Mouse (Mus musculus) spleen, adult 2 months (tissue): ENCODE results near the gene Anks1. TPM values are rescaled to one million over a fixed set of nuclear protein-coding genes. Genes with fewer than 3 reads are reported as not detected.

Experiments used
- DNase-seq, 2 experiments: peaks; one replicate each; pipeline versions ENCODE4 v3.0.0 to v3.0.0-alpha.2; 2012 to 2021; ENCODE audit warnings: low spot score in 2 of 2, low read depth in 1 of 2
- H3K27ac ChIP-seq: fragments of 200-500 bp; 2 replicates; pipeline ENCODE4 v1.5.1; 2012; ENCODE audit warnings: low read length, inconsistent platforms; ENCODE audit not compliant: insufficient read depth
- H3K27me3 ChIP-seq: fragments of 200-500 bp; 2 replicates; pipeline ENCODE4 v1.6.1; 2012; ENCODE audit warnings: mild to moderate bottlenecking, moderate library complexity, low read length, inconsistent platforms; ENCODE audit not compliant: control insufficient read depth, insufficient read depth
- H3K36me3 ChIP-seq: fragments of 200-500 bp; 2 replicates; pipeline ENCODE4 v1.6.1; 2012; ENCODE audit warnings: mild to moderate bottlenecking, low read length, inconsistent platforms; ENCODE audit not compliant: control insufficient read depth, insufficient read depth
- H3K4me1 ChIP-seq: fragments of 200-500 bp; 2 replicates; pipeline ENCODE4 v1.6.1; 2011; ENCODE audit warnings: inconsistent platforms; ENCODE audit not compliant: control insufficient read depth, insufficient read depth, insufficient read length
- H3K4me3 ChIP-seq: fragments of 200-500 bp; 2 replicates; pipeline ENCODE4 v1.5.1; 2011; ENCODE audit warnings: mild to moderate bottlenecking, inconsistent platforms; ENCODE audit not compliant: insufficient read depth, insufficient read length; ENCODE audit errors: extremely low read depth
- CTCF ChIP-seq: fragments of 200-500 bp; IDR thresholded peaks from 2 replicates; pipeline ENCODE4 v1.5.1; 2011; ENCODE audit warnings: mild to moderate bottlenecking, inconsistent platforms; ENCODE audit not compliant: insufficient read depth, insufficient read length, insufficient replicate concordance; ENCODE audit errors: extremely low read depth
- POLR2A ChIP-seq: fragments of 200-500 bp; IDR thresholded peaks from 2 replicates; pipeline ENCODE4 v1.6.1; 2011; ENCODE audit warnings: low read depth, low read length, inconsistent platforms
- WGBS: fragments of 180-500 bp; shearing (Covaris S2); methylation state at CpG from one replicate; pipeline ENCODE4 v1.1.7; 2018; 5-methylcytosine and 5-hydroxymethylcytosine counted together
- polyA plus RNA-seq: library from polyadenylated mRNA; depleted of rRNA; stranded (reverse); fragments of >200 nt; gene quantifications from 2 replicates; pipeline ENCODE4 v1.2.3, GENCODE M21; 2012

Gene Anks1
- polyA plus RNA-seq, 1 experiment, result 25.9 TPM

- WGBS, result 84% methylated on average over 7 of the region's 7 CpGs
- no peak for TF ChIP-seq CTCF
- TF ChIP-seq POLR2A, result no peak
- H3K27ac ChIP-seq, result no peak overlapping the region
Observed at GRCm38 (mm10) chr17:27911371-27911770, 2.3 kb downstream of the Anks1 start.

GRCm38 (mm10) chr17:27914742-27915141 lies 5.6 kb downstream of the Anks1 start:
- no peak for DNase-seq
- H3K27ac ChIP-seq, result no peak overlapping the region
- H3K36me3 ChIP-seq, result no peaks in the 10 kb centered on the region
- WGBS, result 87% methylated on average over 4 of the region's 4 CpGs
- H3K4me3 ChIP-seq, result no peak overlapping the region
- no peaks in the 10 kb centered on the region for H3K27me3 ChIP-seq
- no peak for TF ChIP-seq CTCF
- TF ChIP-seq POLR2A, result no peak
- peaks cover 5% of the 10 kb centered on the region for H3K4me1 ChIP-seq

More at GRCm38 (mm10) chr17:27911371-27911770, 2.3 kb downstream of the Anks1 start:
- H3K4me3 ChIP-seq, result no peak overlapping the region
- peaks cover 5% of the 10 kb centered on the region for H3K4me1 ChIP-seq
- no peaks in the 10 kb centered on the region for H3K27me3 ChIP-seq
- DNase-seq, result no peak
- H3K36me3 ChIP-seq, result no peaks in the 10 kb centered on the region

- Histone ChIP-seq H3K27me3 (no peaks in the 10 kb centered on the region), H3K36me3 (no peaks in the 10 kb centered on the region), H3K27ac (no peak overlapping the region), H3K4me1 (no peaks in the 10 kb centered on the region), H3K4me3 (no peak overlapping the region)
- WGBS, result 92% methylated on average over 4 of the region's 4 CpGs
- no peak for DNase-seq
- no peak for TF ChIP-seq POLR2A
- TF ChIP-seq CTCF, result no peak
Observed at GRCm38 (mm10) chr17:27916366-27916765, 7.3 kb downstream of the Anks1 start.

GRCm38 (mm10) chr17:27920676-27921075 lies 11.6 kb downstream of the Anks1 start:
- no peaks in the 10 kb centered on the region for H3K27me3 ChIP-seq
- H3K4me3 ChIP-seq, result no peak overlapping the region
- 89% methylated on average over 4 of the region's 4 CpGs for WGBS
- no peaks in the 10 kb centered on the region for H3K36me3 ChIP-seq
- DNase-seq, result no peak
- TF ChIP-seq POLR2A (no peak), CTCF (no peak)
- no peak overlapping the region for H3K27ac ChIP-seq
- H3K4me1 ChIP-seq, result no peaks in the 10 kb centered on the region

- TF ChIP-seq CTCF (no peak), POLR2A (no peak)
- Histone ChIP-seq H3K4me1 (no peaks in the 10 kb centered on the region), H3K4me3 (no peak overlapping the region), H3K27me3 (no peaks in the 10 kb centered on the region), H3K27ac (no peak overlapping the region), H3K36me3 (no peaks in the 10 kb centered on the region)
- no peak for DNase-seq
- WGBS, result 90% methylated on average over 11 of the region's 11 CpGs
Observed at GRCm38 (mm10) chr17:27922174-27922712, 13.1 kb downstream of the Anks1 start.

GRCm38 (mm10) chr17:27925054-27925453 lies 15.9 kb downstream of the Anks1 start:
- no peak overlapping the region for H3K27ac ChIP-seq
- WGBS, result 85% methylated on average over 4 of the region's 4 CpGs
- H3K36me3 ChIP-seq, result no peaks in the 10 kb centered on the region
- H3K27me3 ChIP-seq, result no peaks in the 10 kb centered on the region
- H3K4me3 ChIP-seq, result no peak overlapping the region
- no peak for TF ChIP-seq CTCF
- TF ChIP-seq POLR2A, result no peak
- DNase-seq, result no peak
- H3K4me1 ChIP-seq, result no peaks in the 10 kb centered on the region

GRCm38 (mm10) chr17:27925504-27925903 lies 16.4 kb downstream of the Anks1 start:
- TF ChIP-seq POLR2A (no peak), CTCF (no peak)
- Histone ChIP-seq H3K27ac (no peak overlapping the region), H3K4me3 (no peak overlapping the region), H3K27me3 (no peaks in the 10 kb centered on the region), H3K36me3 (no peaks in the 10 kb centered on the region), H3K4me1 (no peaks in the 10 kb centered on the region)
- WGBS, result 65% methylated on average over 7 of the region's 7 CpGs
- DNase-seq, result no peak
